Mouse (Mus musculus) heart, adult 8-10 months (tissue): ENCODE results near the gene 1700034I23Rik. TPM values are rescaled to one million over a fixed set of nuclear protein-coding genes. Genes with fewer than 3 reads are reported as not detected.
"Not testable (repeated sequence)": the region's sequence is repeated elsewhere in the genome, so short reads cannot be mapped to it uniquely, and the experiment has no call there.

Experiments used
- DNase-seq: peaks from one replicate; pipeline ENCODE4 v3.0.0; 2022; ENCODE audit warnings: low spot score
- total RNA-seq, 4 experiments: library from RNA; stranded (reverse); gene quantifications; 2 replicates each; pipeline ENCODE4 v1.2.4; 2022

The 1700034I23Rik gene
- total RNA-seq: under 1 TPM in 3 of 4 experiments, not detected in 1; 0.16 to 0.35 (median 0.25) TPM

DNA sequence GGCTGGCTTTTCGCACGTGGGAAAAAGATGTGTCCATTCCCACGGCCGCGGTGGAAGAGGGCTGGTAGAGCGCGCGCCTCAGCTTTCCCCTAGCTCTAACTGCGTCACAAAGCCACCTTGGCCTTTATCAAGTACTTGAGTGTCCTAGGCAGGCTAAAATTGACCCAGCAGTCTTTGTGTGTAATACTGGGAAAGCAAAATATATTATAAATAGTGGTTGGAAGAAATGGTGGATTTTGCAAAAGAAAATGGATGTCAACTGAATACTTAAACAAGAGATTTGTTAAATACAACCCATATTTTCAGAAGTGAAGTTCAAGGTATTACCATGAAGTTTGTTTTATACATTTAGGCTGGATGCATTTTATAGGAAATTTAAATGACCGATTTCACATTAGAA lies at the start of gene 1700034I23Rik:
TSS of gene 1700034I23Rik (minus strand) at position 101 of the 400 bp plus-strand sequence.
- DNase-seq: not testable (repeated sequence)

DNA sequence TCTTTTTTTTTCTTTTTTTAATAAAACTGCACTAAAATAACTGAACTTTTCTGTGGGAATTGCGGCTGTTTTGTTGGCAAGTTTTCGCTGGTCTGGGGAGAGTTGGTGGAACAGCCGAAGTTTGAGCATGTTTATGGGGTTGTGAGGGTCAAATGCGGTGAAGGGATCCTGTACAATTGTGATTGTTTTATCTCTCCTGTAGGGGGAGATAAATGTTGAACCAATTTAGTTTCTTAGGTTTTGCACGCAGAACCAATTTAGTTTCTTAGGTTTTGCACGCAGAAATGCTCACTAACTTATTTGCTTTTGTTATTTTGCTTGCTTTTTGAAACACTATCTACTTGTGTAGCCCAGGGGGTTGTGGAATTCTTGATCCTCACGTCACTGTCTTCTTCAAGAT lies 49.0 kb upstream of the 1700034I23Rik start:
- peak; percentile 22 for DNase-seq

DNA sequence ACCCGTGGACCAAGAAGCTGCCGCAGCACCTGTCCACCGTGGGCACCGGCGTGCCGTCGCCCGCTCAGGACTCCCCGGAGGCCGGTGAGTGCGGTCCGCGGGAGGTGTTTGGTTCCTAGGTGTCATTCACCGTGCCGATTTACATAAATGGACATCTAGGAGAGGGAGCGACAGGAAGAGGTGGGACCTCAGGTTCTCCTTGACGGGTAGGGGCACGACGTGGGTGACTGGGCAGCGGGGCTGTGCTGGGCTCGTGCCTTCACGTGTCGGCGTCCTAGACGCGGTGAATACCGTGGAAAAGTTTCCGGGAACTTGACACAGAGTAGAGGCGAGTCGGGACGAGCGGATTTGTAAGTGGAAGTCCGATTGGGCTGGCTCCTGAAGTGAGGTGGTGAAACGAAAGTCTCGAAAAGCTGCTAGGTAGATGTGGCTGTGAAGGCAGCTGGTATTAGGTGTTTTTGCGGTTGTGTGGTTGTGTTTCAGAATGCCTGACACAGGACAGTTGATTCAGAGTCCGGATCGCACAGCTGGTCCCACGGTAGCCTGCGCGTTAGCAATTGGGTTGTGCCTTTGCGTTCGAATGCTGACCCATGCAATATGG lies 48.4 kb upstream of the 1700034I23Rik start:
- DNase-seq: peak; percentile 65

DNA sequence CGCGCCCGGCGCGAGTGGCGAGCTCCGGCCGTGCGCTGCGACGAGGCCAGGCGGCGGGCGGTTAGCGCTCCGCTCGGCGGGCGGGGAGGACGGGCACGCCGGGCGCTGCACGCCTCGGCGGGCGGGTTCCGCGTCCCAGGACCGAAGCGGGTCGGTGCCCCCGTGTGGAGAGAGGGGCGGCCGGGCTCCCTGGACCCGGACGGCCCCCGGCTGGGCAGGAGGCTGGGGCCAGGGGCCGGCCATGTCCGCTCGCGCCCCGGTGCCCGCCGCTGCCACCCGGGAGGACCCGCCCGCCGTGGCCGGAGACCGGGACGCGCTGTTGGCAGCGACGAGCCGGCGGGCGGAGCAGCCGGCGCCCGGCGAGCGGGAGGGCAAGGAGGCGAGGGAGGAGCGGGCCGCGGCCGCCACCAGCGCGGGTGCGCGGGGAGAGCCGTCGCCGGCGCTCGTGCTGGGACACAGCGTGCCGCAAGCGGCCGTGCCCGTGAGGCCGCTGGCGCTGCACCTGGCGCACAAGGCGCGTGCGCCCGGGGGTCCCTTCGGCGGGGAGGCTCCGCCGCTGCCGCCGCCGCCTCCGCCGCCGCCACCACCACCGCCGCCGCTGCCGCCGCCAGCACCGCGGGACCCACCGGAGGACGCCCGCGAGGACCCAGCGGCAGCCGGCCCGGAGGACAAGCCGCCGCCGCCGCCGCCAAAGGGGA lies 47.7 kb upstream of the 1700034I23Rik start:
- peak; percentile 19 for DNase-seq

DNA sequence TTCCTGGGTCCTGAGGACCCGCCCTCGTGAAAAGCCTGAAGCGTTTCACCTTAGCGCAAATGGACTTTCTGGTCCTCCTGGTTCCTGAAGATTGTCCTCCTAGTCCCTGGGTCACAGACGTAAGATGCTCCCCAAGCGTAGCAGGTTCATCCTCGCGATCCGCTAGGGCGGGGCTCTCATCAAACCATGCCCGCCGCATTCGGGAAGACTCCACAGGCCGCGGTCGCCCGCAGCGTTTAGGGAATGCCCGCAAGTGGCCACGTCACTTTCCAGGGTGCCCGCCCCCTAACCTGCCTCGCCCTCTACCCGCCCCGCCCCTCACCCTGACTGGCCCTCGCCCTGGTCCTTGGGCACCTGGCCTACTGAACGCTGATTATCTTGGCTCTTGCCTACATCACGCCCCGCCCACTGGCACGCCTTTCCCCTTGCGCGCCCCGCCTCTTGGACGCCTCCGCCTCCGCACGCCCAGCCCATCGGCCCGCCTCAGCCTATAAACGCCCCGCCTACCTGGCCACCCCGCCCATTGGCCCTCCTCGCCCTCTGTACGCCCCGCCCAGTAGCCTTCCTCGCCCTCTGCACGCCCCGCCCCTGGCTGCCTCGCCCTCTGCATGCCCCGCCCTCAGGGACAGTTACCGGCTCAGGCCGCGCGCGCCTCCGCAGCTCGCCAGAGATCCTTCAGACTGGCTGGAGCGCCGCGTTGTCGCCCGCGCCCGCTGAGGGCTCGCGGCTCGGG lies 47.0 kb upstream of the 1700034I23Rik start, which contains the start of gene Larp1b:
TSS of gene Larp1b (plus strand) at position 659 of the 733 bp plus-strand sequence.
- DNase-seq: peak; percentile 99

DNA sequence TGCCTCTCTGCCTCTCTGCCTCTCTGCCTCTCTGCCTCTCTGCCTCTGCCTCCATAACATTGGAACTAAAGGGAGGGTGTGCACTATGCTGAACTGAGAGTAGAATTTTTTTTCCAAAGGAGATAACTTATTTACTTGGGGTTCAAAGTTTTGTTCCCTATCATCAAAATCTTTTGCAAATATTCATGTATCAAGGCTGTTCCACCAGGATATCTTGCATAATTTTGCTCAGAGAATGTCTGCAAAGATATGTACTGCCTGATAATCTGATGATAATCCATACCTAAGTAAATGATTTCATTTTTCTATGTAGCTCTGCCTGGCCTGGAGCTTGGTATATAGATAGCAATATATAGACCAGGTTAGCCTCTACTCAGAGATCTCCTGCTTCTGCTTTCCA lies 36.7 kb upstream of the 1700034I23Rik start:
- DNase-seq: no peak

DNA sequence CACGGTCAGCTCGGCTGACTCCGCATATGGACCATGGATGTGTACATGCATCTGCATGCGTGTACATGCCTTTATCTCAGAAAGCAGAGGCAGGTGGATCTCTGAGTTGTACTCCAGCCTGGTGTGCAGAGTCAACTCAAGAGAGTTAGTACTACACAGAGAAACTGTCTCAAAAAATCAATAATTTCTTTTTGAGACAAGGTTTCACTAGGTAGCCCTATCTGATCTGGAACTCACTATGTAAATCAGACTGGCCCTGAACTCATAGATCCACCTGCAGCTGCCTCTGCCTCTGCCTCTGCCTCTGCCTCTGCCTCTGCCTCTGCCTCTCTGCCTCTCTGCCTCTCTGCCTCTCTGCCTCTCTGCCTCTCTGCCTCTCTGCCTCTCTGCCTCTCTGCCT lies 36.2 kb upstream of the 1700034I23Rik start:
- no peak for DNase-seq

DNA sequence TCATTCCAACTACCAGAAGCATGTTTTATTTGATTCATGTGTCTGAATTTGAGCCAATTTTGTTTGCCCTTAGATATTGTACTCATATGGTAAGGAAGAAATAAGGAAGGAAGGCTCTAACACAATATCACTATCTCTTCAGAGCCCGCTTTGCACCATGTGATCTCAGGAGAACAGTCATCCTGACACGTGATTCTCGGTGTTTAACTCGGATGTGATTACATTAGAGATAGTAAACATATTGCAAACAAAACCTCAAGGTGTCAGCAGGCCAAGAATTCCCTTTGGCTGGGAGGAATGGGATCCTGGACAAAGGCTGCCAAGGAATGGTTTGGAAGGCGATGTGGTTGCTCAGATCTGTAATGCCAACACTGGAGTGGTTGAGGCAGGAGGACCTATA lies 35.8 kb upstream of the 1700034I23Rik start:
- no peak for DNase-seq

DNA sequence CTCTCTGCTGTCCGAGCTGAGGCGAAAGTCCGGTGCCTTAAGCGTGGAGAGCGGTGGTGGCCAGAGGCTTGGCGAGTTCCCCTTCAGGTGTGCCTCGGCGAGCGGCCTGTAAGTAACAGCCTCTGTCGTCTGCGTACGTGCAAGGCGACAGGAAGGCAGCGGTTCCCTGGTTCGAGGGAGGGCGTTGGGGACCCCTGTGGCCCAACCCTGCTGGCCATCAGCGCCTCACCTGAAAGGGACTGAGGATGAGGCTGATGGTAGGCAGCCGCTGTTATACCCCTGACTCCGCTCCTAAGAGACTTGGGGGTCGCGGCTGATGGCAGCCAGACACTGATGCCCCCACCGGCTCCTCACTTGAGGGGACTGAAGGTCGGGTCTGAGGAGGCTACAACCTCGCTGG lies 8.0 kb downstream of the 1700034I23Rik start:
- not testable (repeated sequence) for DNase-seq

DNA sequence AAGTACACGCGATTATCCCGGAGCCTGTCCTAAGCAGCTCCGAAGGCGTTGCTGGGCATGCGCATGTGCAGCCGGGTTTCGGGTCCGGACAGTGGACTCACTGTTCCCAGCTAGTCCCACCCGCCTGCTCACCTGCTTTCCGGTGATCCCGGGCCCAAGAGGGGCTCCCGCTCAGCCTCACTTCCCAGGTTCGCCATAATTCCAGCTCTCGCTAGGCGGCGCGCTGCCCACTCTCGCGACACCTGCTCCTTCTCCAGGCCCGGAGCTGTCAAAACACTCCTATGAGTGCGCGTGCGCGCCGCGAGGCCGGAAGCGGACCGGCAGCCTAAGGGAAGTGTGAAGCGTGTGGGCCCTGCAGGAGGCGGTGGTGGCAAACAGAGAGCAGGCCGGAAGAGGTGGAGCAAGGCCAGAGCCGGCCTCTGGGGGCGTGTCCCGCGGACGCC lies 8.5 kb downstream of the 1700034I23Rik start:
- DNase-seq: peak; percentile 97

DNA sequence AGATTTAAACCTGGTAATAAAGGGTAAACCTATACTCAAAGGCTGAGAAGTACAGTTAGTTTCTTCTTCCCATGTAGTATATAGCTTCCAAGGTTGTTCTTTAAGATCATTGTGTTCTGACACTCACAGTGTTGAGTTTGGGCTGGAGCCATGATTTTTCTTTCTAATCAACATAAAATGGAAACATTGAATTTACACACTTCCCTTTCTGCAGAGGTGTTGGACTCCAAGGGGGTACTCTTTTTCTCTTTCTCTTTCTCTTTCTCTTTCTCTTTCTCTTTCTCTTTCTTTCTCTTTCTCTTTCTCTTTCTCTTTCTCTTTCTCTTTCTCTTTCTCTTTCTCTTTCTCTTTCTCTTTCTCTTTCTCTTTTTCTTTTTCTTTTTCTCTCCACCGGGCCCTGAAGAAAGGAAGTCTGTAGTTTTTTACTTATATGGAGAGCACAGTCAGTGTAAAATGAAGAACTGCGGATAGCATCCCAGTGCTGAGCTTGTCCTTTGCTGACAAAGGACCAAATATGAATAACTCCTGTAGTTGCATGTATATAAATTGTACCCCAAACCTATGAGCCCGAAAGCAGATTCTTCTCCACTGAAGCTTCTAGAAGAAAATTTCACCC lies 49.1 kb downstream of the 1700034I23Rik start:
- DNase-seq: not testable (repeated sequence)

Other genes starting within 250 kb of the 1700034I23Rik start
- under 1 TPM; 0.17 to 0.38 (median 0.28) TPM for gene Slc25a31, start 193.7 kb downstream of the 1700034I23Rik start, total RNA-seq
- gene Hspa4l, start 158.0 kb downstream of the 1700034I23Rik start, total RNA-seq: 10 to 100 TPM; 50.2 to 54.8 (median 52.3) TPM
- gene Plk4, start 102.5 kb downstream of the 1700034I23Rik start, total RNA-seq: 1 to 10 TPM; 1.4 to 2.6 (median 1.8) TPM
- gene Mfsd8, start 55.7 kb downstream of the 1700034I23Rik start, total RNA-seq: 10 to 100 TPM; 18.8 to 23.6 (median 21.8) TPM
- gene Abhd18, start 55.6 kb downstream of the 1700034I23Rik start, total RNA-seq: 10 to 100 TPM; 53.1 to 96.0 (median 73.4) TPM
- gene Larp1b, start 47.3 kb upstream of the 1700034I23Rik start, total RNA-seq: 10 to 100 TPM; 59.3 to 71.1 (median 65.5) TPM
- 10 to 100 TPM; 33.9 to 36.7 (median 34.6) TPM for gene Pgrmc2, start 180.5 kb upstream of the 1700034I23Rik start, total RNA-seq